Mouse (Mus musculus): ENCODE data around the gene Gbp5.
"Not testable (repeated sequence)": the region's sequence is repeated elsewhere in the genome, so short reads cannot be mapped to it uniquely, and the experiment has no call there.

GRCm38 (mm10) chr3:142567490-142567889 is 73.7 kb downstream of the Gbp5 start:
- not testable (repeated sequence) for TF ChIP-seq POLR2A (IDR thresholded peaks at IDR 0.05; ENCODE audit: control insufficient read depth in 1 of 2, insufficient read depth in 1 of 2, low read depth in 1 of 2, low read length in 2 of 2, poor library complexity in 1 of 2); ELF1 (IDR thresholded peaks at IDR 0.05; ENCODE audit: low read depth, low read length); GATA1 (IDR thresholded peaks at IDR 0.05; ENCODE audit: low read depth, low read length); RCOR1 (IDR thresholded peaks at IDR 0.05; ENCODE audit: low read depth, low read length); CHD1 (IDR thresholded peaks at IDR 0.05; ENCODE audit: low read depth, low read length); USF2 (IDR thresholded peaks at IDR 0.05; ENCODE audit: borderline replicate concordance in 1 of 2, insufficient read depth in 1 of 2, low read depth in 1 of 2, low read length in 2 of 2); TCF12 (IDR thresholded peaks at IDR 0.05; ENCODE audit: low read depth, low read length); EP300 (IDR thresholded peaks at IDR 0.05; ENCODE audit: low read depth in 1 of 2, low read length in 2 of 2); TBP (IDR thresholded peaks at IDR 0.05; ENCODE audit: low read depth, low read length); ZMIZ1 (IDR thresholded peaks at IDR 0.05; ENCODE audit: low read depth, low read length); CTCF (IDR thresholded peaks at IDR 0.05 in 2 of 3, conservative IDR thresholded peaks at IDR 0.05 in 1 of 3; ENCODE audit: control insufficient read depth in 1 of 3, insufficient read depth in 1 of 3, low read depth in 2 of 3, low read length in 3 of 3, poor library complexity in 1 of 3, severe bottlenecking in 1 of 3); USF1 (IDR thresholded peaks at IDR 0.05; ENCODE audit: low read depth, low read length)
